Mouse (Mus musculus) small intestine, adult 2 months (tissue): ENCODE data around the gene Pmm2.

Source experiments
- CTCF ChIP-seq: fragments of 200-500 bp; IDR thresholded peaks from 2 replicates; pipeline ENCODE4 v1.5.1; 2012; ENCODE audit warnings: low read depth, mild to moderate bottlenecking, control low read depth, inconsistent platforms, low read length, moderate library complexity, mixed read lengths; ENCODE audit not compliant: insufficient replicate concordance, insufficient read length; ENCODE audit errors: extremely low read depth
- POLR2A ChIP-seq: fragments of 200-500 bp; IDR thresholded peaks from 2 replicates; pipeline ENCODE4 v1.6.1; 2012; ENCODE audit warnings: low read depth, mild to moderate bottlenecking, control low read depth, inconsistent platforms, low read length, moderate library complexity

GRCm38 (mm10) chr16:8612214-8613005, 25.1 kb upstream of the Pmm2 start:
- TF ChIP-seq POLR2A (no peak), CTCF (no peak)
